Mouse (Mus musculus): ENCODE measurements around the gene Thsd4. TPM values are rescaled to one million over a fixed set of nuclear protein-coding genes. Genes with fewer than 3 reads are reported as not detected.

Thsd4 gene
- polyA plus RNA-seq, 1 experiment from 2014 or later = 13.6 TPM

- Histone ChIP-seq H3K9ac (no peak overlapping the region), H3K4me3 (no peak overlapping the region), H3K4me2 (no peak overlapping the region), H3K9me3 (no peaks in the 10 kb centered on the region), H3K27me3 (peaks cover 11% of the 10 kb centered on the region; the same call in 1 of the 2 replicates), H3K36me3 (no peaks in the 10 kb centered on the region), H3K27ac (no peak overlapping the region), H3K4me1 (peaks cover 26% of the 10 kb centered on the region)
- ATAC-seq (ENCODE audit: insufficient number of reproducible peaks, insufficient read depth, low FRiP score, low TSS enrichment, low read depth) = no peak
- WGBS = 46% methylated on average over 11 of the region's 11 CpGs
Observed at GRCm38 (mm10) chr9:60513329-60513788, 8.5 kb downstream of the Thsd4 start.

DNA sequence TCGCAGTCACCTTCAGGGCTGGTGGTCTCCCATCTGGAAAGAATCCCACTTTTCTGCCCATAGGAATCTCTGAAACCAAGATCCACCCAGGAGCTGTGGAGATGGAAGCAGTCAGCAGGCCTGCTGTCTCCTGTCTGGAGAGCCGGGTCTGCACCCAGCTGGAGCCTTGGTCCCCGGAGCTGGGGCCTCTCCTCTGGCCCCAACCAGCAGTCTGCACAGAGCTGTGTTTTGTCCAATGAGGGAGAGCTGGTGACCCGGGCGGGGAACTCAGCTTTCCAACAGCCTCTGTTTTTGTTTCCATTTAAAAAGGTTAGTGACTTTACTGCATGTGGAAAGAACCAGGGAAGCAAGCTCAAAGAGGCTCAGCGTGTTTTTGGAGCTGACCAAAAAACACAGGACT, 11.0 kb downstream of the Thsd4 start:
- Histone ChIP-seq H3K4me1 (peaks cover 14% of the 10 kb centered on the region), H3K36me3 (no peaks in the 10 kb centered on the region), H3K9ac (0 out of 2 replicates have a peak overlapping the region, but pooled peaks have one; percentile 27), H3K4me3 (no peak overlapping the region), H3K4me2 (no peak overlapping the region), H3K27me3 (no peaks in the 10 kb centered on the region; the same call in 1 of the 2 replicates), H3K27ac (no peak overlapping the region), H3K9me3 (no peaks in the 10 kb centered on the region)
- 39% methylated on average over 6 of the region's 6 CpGs for WGBS
- no peak for ATAC-seq (ENCODE audit: insufficient number of reproducible peaks, insufficient read depth, low FRiP score, low TSS enrichment, low read depth)

DNA sequence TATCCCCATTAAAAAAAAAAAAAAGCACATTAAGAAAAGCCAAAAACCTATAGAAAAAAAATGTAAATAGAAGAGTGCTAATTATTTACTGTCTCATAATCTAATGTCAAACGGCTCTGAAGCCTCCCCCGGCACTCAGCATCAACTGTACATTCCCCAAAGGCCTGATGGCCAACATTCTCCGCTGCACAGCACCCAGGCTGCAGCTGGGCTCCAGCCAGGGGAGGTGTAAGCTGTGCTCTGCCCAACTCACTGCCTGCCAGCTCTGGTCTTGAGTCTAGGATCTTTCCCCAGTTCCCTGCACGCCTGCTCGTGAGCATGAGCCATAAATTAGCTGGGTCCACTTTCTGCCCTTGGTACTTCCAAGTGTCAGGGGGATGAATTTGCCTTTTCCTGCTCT, 15.7 kb downstream of the Thsd4 start:
- Histone ChIP-seq H3K36me3 (no peaks in the 10 kb centered on the region), H3K4me3 (no peak overlapping the region), H3K4me1 (peaks cover 12% of the 10 kb centered on the region), H3K9ac (no peak overlapping the region), H3K27ac (no peak overlapping the region), H3K27me3 (no peaks in the 10 kb centered on the region), H3K9me3 (no peaks in the 10 kb centered on the region), H3K4me2 (no peak overlapping the region)
- 68% methylated on average over 5 of the region's 5 CpGs for WGBS
- ATAC-seq (ENCODE audit: insufficient number of reproducible peaks, insufficient read depth, low FRiP score, low TSS enrichment, low read depth) = no peak

DNA sequence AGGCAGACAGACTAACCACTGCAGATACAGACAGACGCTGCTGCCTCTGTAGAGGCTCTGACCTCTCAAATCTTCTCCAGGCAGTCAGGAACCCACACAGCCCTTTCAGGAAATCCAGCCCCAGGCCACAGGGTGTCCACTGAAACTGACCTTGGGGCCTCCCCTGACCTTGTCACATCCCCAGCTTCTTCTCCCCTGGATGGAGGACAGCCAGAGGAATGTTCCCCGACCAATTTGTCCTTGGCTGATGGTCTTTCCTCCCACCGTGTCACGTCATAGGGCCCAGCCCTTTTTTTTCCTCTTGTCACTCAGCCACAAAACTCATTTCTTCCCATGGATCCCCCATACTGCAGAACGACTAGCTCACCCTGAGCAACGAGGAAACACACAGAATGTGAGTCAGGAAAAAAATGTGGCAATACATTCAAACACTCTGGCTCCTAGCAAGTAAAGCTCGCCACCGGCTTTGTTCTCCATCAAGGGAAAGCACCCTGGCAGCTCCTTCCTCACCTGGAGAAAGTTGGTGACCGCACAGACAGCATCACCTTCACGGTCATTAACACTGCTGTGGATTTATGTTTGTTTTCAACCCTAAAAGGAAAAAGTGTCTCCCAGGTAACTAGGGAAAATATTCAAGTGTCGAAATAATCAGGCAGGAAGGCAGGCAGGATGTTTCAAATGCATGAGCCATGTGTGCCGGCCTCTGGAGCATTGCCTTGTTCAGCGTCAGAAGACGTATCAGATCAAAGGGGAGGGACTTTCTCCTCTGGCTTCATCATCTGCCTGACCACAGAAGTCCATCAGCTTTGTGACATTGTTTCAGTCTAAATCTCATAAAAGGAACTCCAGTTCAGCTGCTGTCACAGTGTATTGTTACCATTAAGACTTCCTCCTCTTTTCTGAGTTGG, 17.2 kb downstream of the Thsd4 start:
- H3K9me3 ChIP-seq = no peaks in the 10 kb centered on the region

DNA sequence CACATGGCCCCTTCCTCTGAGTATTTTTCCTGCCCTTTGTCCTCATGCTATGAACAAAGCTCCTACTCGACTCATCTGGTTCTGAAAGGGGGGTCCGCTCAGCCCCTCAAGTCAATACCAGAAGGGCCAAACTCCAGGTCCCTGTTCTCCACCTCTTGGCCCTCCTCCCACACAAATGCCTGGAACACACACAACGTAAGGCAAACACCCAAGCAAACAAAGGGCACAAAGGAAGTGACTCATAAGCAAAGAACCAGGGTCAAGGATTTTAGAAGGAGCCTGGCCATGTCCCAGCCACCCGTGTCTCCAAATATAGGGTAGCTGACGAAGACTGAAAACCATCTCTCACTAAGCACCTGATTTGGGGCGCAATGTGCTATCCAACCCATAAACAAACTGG, 19.6 kb downstream of the Thsd4 start:
- no peaks in the 10 kb centered on the region for H3K36me3 ChIP-seq
- H3K27me3 ChIP-seq = no peaks in the 10 kb centered on the region
- no peak overlapping the region for H3K9ac ChIP-seq
- 85% methylated on average over 6 of the region's 6 CpGs for WGBS
- no peak overlapping the region for H3K4me2 ChIP-seq
- no peak for ATAC-seq (ENCODE audit: insufficient number of reproducible peaks, insufficient read depth, low FRiP score, low TSS enrichment, low read depth)
- H3K27ac ChIP-seq = no peak overlapping the region
- 0 out of 2 replicates have a peak, but pooled peaks cover 4% of the 10 kb centered on the region for H3K4me1 ChIP-seq
- H3K4me3 ChIP-seq = no peak overlapping the region
- no peaks in the 10 kb centered on the region for H3K9me3 ChIP-seq

More for the DNA sequence above, 17.2 kb downstream of the Thsd4 start:
- no peak overlapping the region for H3K27ac ChIP-seq
- 53% methylated on average over 14 of the region's 14 CpGs for WGBS
- 0 out of 2 replicates have a peak, but pooled peaks cover 4% of the 10 kb centered on the region for H3K4me1 ChIP-seq
- H3K27me3 ChIP-seq = no peaks in the 10 kb centered on the region
- H3K36me3 ChIP-seq = no peaks in the 10 kb centered on the region
- H3K4me3 ChIP-seq = no peak overlapping the region
- no peak overlapping the region for H3K9ac ChIP-seq
- ATAC-seq (ENCODE audit: insufficient number of reproducible peaks, insufficient read depth, low FRiP score, low TSS enrichment, low read depth) = no peak
- H3K4me2 ChIP-seq = no peak overlapping the region

DNA sequence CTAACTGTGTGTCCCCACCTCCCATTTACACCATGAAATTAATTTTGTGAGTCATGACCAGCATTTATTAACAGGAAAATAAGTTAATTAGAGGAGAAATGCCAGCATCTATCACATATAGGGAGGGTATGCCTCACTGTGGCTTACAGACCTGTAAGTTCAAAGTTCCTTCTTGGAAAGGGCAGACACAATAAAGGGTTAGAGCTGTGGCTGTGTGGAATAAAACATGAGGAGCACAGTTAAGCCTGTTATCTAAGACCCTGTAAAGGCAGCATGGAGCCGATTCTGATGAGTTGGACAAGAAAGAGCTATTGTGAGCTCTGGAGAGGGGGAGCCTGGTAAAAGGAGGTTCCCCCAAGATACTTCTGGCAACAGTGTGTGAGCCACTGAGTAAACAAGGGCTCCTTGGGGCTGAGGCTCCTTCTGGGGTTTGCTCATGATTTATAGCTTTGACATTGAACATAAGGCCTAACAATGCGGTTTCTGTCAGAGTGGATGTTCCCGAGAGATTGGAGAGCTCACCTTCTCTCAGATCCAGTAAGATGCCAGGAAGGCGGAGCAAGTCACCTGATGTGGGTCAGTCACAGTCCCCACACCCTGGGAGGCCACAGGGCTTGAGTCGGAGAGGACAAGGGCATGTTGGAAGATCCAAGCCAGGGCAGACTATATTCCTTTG, 20.2 kb downstream of the Thsd4 start:
- Histone ChIP-seq H3K4me1 (0 out of 2 replicates have a peak, but pooled peaks cover 4% of the 10 kb centered on the region), H3K9me3 (no peaks in the 10 kb centered on the region), H3K4me3 (no peak overlapping the region), H3K27me3 (no peaks in the 10 kb centered on the region), H3K9ac (no peak overlapping the region), H3K4me2 (no peak overlapping the region), H3K27ac (no peak overlapping the region), H3K36me3 (no peaks in the 10 kb centered on the region)
- ATAC-seq (ENCODE audit: insufficient number of reproducible peaks, insufficient read depth, low FRiP score, low TSS enrichment, low read depth) = no peak
- WGBS = 74% methylated on average over 5 of the region's 5 CpGs

DNA sequence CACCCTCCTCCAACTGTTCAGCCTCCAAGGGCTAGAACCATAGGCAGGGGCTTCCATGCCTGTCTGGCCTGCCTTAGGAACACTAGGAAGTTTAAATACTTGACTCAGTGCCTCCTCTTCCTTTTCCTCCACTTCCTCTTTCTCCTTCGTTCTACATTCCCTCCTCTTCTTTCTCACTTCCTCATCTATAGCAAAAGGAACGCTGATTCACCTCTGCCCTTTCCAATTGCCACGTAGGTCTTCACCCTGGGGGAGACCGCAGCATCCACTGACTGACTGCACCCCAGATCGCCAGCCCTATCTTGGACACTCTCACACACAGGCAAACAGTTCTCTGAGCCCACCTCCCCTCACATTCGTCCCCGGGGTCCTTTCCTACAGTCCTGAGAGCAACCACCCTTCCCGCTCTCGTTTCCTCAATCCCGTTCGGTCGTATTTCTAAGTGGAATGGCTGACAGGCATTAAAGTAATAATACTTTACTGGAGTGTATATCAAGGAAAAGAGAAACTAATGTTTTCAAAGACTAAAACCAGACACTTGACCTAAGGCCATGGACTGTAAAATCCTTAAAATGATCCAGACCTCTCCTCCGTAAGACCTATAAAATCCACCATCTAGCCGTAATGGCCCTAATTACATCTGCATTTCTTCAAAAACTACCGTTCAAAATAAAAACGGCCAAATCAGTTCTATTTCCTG, 29.4 kb downstream of the Thsd4 start:
- Histone ChIP-seq H3K9ac (no peak overlapping the region), H3K27ac (no peak overlapping the region; the same call in 1 of the 2 replicates), H3K4me2 (peak overlapping the region; percentile 27), H3K4me3 (no peak overlapping the region), H3K36me3 (no peaks in the 10 kb centered on the region), H3K9me3 (no peaks in the 10 kb centered on the region), H3K4me1 (peaks cover 41% of the 10 kb centered on the region), H3K27me3 (peaks cover 10% of the 10 kb centered on the region)
- WGBS = 48% methylated on average over 16 of the region's 16 CpGs
- no peak for ATAC-seq (ENCODE audit: insufficient number of reproducible peaks, insufficient read depth, low FRiP score, low TSS enrichment, low read depth)

GRCm38 (mm10) chr9:60491489-60492100, 30.3 kb downstream of the Thsd4 start:
- Histone ChIP-seq H3K9me3 (no peaks in the 10 kb centered on the region), H3K4me2 (peak overlapping the region; percentile 3; the same call in 1 of the 2 replicates), H3K4me3 (no peak overlapping the region), H3K36me3 (no peaks in the 10 kb centered on the region), H3K9ac (no peak overlapping the region), H3K27ac (peak overlapping the region; percentile 52; the same call in 1 of the 2 replicates), H3K4me1 (peaks cover 41% of the 10 kb centered on the region), H3K27me3 (peaks cover 10% of the 10 kb centered on the region)
- ATAC-seq (ENCODE audit: insufficient number of reproducible peaks, insufficient read depth, low FRiP score, low TSS enrichment, low read depth) = no peak
- 36% methylated on average over 16 of the region's 16 CpGs for WGBS

DNA sequence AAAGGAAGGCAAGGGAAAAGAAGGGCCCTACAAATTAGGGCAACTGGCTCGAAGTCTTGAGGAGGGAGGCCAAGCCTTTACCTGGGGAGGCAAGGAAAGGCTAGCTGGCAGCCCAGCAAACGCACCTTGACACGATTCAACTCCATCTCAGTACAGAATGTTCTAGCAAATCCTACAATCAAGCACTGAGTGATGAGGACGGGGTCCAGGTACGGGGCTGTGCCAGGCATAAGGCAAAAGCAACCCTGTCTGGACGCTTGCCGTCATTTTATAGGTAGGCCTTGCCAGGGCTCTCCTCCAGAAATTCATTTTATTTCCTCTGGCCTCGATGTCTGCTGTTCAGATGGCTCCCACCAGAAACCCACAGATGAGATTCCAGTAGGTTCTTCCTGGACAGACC, 30.8 kb downstream of the Thsd4 start:
- peaks cover 10% of the 10 kb centered on the region for H3K27me3 ChIP-seq
- no peak for ATAC-seq (ENCODE audit: insufficient number of reproducible peaks, insufficient read depth, low FRiP score, low TSS enrichment, low read depth)
- H3K4me2 ChIP-seq = 0 out of 2 replicates have a peak overlapping the region, but pooled peaks have one; percentile 3
- peak overlapping the region; percentile 52; the same call in 1 of the 2 replicates for H3K27ac ChIP-seq
- peaks cover 41% of the 10 kb centered on the region for H3K4me1 ChIP-seq
- no peaks in the 10 kb centered on the region for H3K9me3 ChIP-seq
- no peak overlapping the region for H3K4me3 ChIP-seq
- no peak overlapping the region for H3K9ac ChIP-seq
- no peaks in the 10 kb centered on the region for H3K36me3 ChIP-seq
- WGBS = 85% methylated on average over 8 of the region's 8 CpGs

DNA sequence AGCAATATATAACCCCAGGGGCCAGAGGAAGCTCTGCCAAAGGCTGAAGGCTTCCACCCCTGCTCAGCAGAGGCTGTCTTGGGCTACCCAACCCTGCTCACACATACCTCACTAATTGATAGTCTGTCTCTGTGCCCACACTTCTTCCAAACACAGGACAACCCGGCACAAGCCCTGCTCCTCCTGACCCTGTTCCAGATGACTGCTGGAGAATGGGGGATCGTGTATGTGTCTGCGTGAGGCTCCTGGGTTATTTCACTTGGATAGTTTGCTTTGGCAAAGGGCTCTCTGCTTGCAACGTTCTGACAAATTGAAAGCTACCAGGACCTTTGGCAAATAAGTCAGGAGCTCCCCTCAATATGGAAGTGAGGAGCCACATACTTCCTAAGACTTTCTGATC, 33.0 kb downstream of the Thsd4 start:
- Histone ChIP-seq H3K36me3 (no peaks in the 10 kb centered on the region), H3K27me3 (peaks cover 6% of the 10 kb centered on the region), H3K9ac (no peak overlapping the region), H3K9me3 (no peaks in the 10 kb centered on the region), H3K27ac (no peak overlapping the region), H3K4me2 (no peak overlapping the region), H3K4me3 (no peak overlapping the region), H3K4me1 (peaks cover 41% of the 10 kb centered on the region)
- WGBS = 61% methylated on average over 4 of the region's 4 CpGs
- ATAC-seq (ENCODE audit: insufficient number of reproducible peaks, insufficient read depth, low FRiP score, low TSS enrichment, low read depth) = no peak

GRCm38 (mm10) chr9:60482165-60482564, 39.7 kb downstream of the Thsd4 start:
- ATAC-seq (ENCODE audit: insufficient number of reproducible peaks, insufficient read depth, low FRiP score, low TSS enrichment, low read depth) = no peak
- Histone ChIP-seq H3K27ac (no peak overlapping the region), H3K4me1 (peaks cover 12% of the 10 kb centered on the region; the same call in 1 of the 2 replicates), H3K4me2 (no peak overlapping the region), H3K9me3 (no peaks in the 10 kb centered on the region), H3K9ac (no peak overlapping the region), H3K27me3 (no peaks in the 10 kb centered on the region), H3K4me3 (no peak overlapping the region), H3K36me3 (no peaks in the 10 kb centered on the region)
- 77% methylated on average over 4 of the region's 4 CpGs for WGBS
